Mouse (Mus musculus) heart, embryonic 12.5 days (tissue): ENCODE data around the gene Traf5. TPM values are rescaled to one million over a fixed set of nuclear protein-coding genes. Genes with fewer than 3 reads are reported as not detected.
A peak's percentile ranks its signal among the peaks of the same experiment; 100 is the strongest.

ENCODE experiments used
- ATAC-seq: fragments of 200-750 bp; cut with Nextera tagmentation; 2 replicates; pipeline ENCODE4 v1.8.0; 2017; ENCODE audit warnings: moderate TSS enrichment, moderate library complexity; ENCODE audit not compliant: insufficient number of reproducible peaks, low FRiP score
- H3K27ac ChIP-seq: fragments of 300-500 bp; sonication (generic); 2 replicates; pipeline ENCODE4 v1.5.1; 2016; ENCODE audit warnings: mild to moderate bottlenecking, moderate library complexity; ENCODE audit not compliant: poor library complexity, severe bottlenecking
- H3K27me3 ChIP-seq: fragments of 300-500 bp; sonication (generic); replicated peaks from 2 replicates; pipeline ENCODE4 v1.6.1; 2016; ENCODE audit warnings: mild to moderate bottlenecking, moderate library complexity
- H3K36me3 ChIP-seq: fragments of 300-500 bp; sonication (generic); 2 replicates; pipeline ENCODE4 v1.6.1; 2016; ENCODE audit warnings: mild to moderate bottlenecking, moderate library complexity
- H3K4me1 ChIP-seq: fragments of 300-500 bp; sonication (generic); replicated peaks from 2 replicates; pipeline ENCODE4 v1.6.1; 2016; ENCODE audit warnings: mild to moderate bottlenecking
- H3K4me2 ChIP-seq: fragments of 300-500 bp; sonication (generic); 2 replicates; pipeline ENCODE4 v1.6.1; 2016; ENCODE audit warnings: mild to moderate bottlenecking, moderate library complexity
- H3K4me3 ChIP-seq: fragments of 300-500 bp; sonication (generic); 2 replicates; pipeline ENCODE4 v1.5.1; 2016; ENCODE audit warnings: mild to moderate bottlenecking
- H3K9ac ChIP-seq: fragments of 300-500 bp; sonication (generic); 2 replicates; pipeline ENCODE4 v1.6.1; 2016; ENCODE audit warnings: mild to moderate bottlenecking, moderate library complexity
- H3K9me3 ChIP-seq: fragments of 300-500 bp; sonication (generic); replicated peaks from 2 replicates; pipeline ENCODE4 v1.6.1; 2016; ENCODE audit warnings: mild to moderate bottlenecking, moderate library complexity
- WGBS: fragments of 180-500 bp; shearing (Covaris S2); methylation state at CpG from one replicate; pipeline ENCODE4 v1.1.7; 2016; 5-methylcytosine and 5-hydroxymethylcytosine counted together
- polyA plus RNA-seq: library from polyadenylated mRNA; unstranded; fragments of >200 nt; fragmentation: Nextera tagmentation; extraction: Ambion mirVana; gene quantifications from 2 replicates; pipeline ENCODE4 v1.2.1, GENCODE M21; 2016

The Traf5 gene
- polyA plus RNA-seq, 1 experiment from 2014 or later, result 10.8 TPM

GRCm38 (mm10) chr1:191992040-191992780 is 100.1 kb downstream of the Traf5 start:
- peaks cover 7% of the 10 kb centered on the region for H3K36me3 ChIP-seq
- ATAC-seq, result no peak
- no peak overlapping the region for H3K4me3 ChIP-seq
- peaks cover 24% of the 10 kb centered on the region for H3K4me1 ChIP-seq
- no peaks in the 10 kb centered on the region for H3K27me3 ChIP-seq
- 50% methylated on average over 7 of the region's 7 CpGs for WGBS
- H3K9ac ChIP-seq, result peak overlapping the region; percentile 31; the same call in 1 of the 2 replicates
- H3K4me2 ChIP-seq, result no peak overlapping the region
- peak overlapping the region; percentile 44; the same call in 1 of the 2 replicates for H3K27ac ChIP-seq
- H3K9me3 ChIP-seq, result peaks cover 5% of the 10 kb centered on the region; the same call in 1 of the 2 replicates

- peak; percentile 91 for ATAC-seq
- 0% methylated on average over 22 of the region's 22 CpGs for WGBS
- peaks cover 24% of the 10 kb centered on the region for H3K4me1 ChIP-seq
- peaks cover 12% of the 10 kb centered on the region; the same call in 1 of the 2 replicates for H3K27me3 ChIP-seq
- no peaks in the 10 kb centered on the region for H3K9me3 ChIP-seq
- peak overlapping the region; percentile 74 for H3K4me2 ChIP-seq
- no peaks in the 10 kb centered on the region for H3K36me3 ChIP-seq
- H3K9ac ChIP-seq, result peak overlapping the region; percentile 78
- H3K27ac ChIP-seq, result peak overlapping the region; percentile 86
- H3K4me3 ChIP-seq, result peak overlapping the region; percentile 69
Measured at GRCm38 (mm10) chr1:191989994-191990393, 102.4 kb downstream of the Traf5 start.

GRCm38 (mm10) chr1:191989060-191989459 is 103.3 kb downstream of the Traf5 start:
- Histone ChIP-seq H3K27me3 (peaks cover 19% of the 10 kb centered on the region), H3K4me2 (peak overlapping the region; percentile 74), H3K9me3 (no peaks in the 10 kb centered on the region), H3K4me3 (no peak overlapping the region), H3K4me1 (peaks cover 19% of the 10 kb centered on the region), H3K9ac (no peak overlapping the region), H3K36me3 (no peaks in the 10 kb centered on the region), H3K27ac (no peak overlapping the region)
- WGBS, result 54% methylated on average over 5 of the region's 5 CpGs
- ATAC-seq, result no peak

- Histone ChIP-seq H3K4me1 (peaks cover 19% of the 10 kb centered on the region), H3K27me3 (peaks cover 19% of the 10 kb centered on the region), H3K27ac (no peak overlapping the region), H3K4me2 (peak overlapping the region; percentile 74; the same call in 1 of the 2 replicates), H3K4me3 (no peak overlapping the region), H3K9ac (no peak overlapping the region), H3K9me3 (no peaks in the 10 kb centered on the region), H3K36me3 (no peaks in the 10 kb centered on the region)
- ATAC-seq, result no peak
- WGBS, result 58% methylated on average over 3 of the region's 3 CpGs
Measured at GRCm38 (mm10) chr1:191988646-191989045, 103.7 kb downstream of the Traf5 start.

- no peaks in the 10 kb centered on the region for H3K9me3 ChIP-seq
- no peak overlapping the region for H3K4me3 ChIP-seq
- no peak overlapping the region for H3K9ac ChIP-seq
- H3K4me1 ChIP-seq, result peaks cover 16% of the 10 kb centered on the region
- no peaks in the 10 kb centered on the region for H3K36me3 ChIP-seq
- no peak overlapping the region for H3K27ac ChIP-seq
- 50% methylated on average over 5 of the region's 5 CpGs for WGBS
- no peak overlapping the region for H3K4me2 ChIP-seq
- no peak for ATAC-seq
- peaks cover 19% of the 10 kb centered on the region for H3K27me3 ChIP-seq
Measured at GRCm38 (mm10) chr1:191987481-191987769, 104.9 kb downstream of the Traf5 start.

GRCm38 (mm10) chr1:191986674-191987480 is 105.5 kb downstream of the Traf5 start:
- ATAC-seq, result no peak
- peaks cover 16% of the 10 kb centered on the region for H3K4me1 ChIP-seq
- peaks cover 19% of the 10 kb centered on the region for H3K27me3 ChIP-seq
- H3K4me3 ChIP-seq, result no peak overlapping the region
- H3K9ac ChIP-seq, result no peak overlapping the region
- H3K4me2 ChIP-seq, result no peak overlapping the region
- H3K36me3 ChIP-seq, result no peaks in the 10 kb centered on the region
- 66% methylated on average over 8 of the region's 8 CpGs for WGBS
- no peaks in the 10 kb centered on the region for H3K9me3 ChIP-seq
- no peak overlapping the region for H3K27ac ChIP-seq

GRCm38 (mm10) chr1:191981426-191982102 is 110.8 kb downstream of the Traf5 start:
- peaks cover 21% of the 10 kb centered on the region for H3K27me3 ChIP-seq
- no peaks in the 10 kb centered on the region for H3K9me3 ChIP-seq
- no peak overlapping the region; the same call in 1 of the 2 replicates for H3K9ac ChIP-seq
- H3K27ac ChIP-seq, result peak overlapping the region; percentile 86
- peaks cover 49% of the 10 kb centered on the region for H3K4me1 ChIP-seq
- no peak overlapping the region for H3K4me3 ChIP-seq
- WGBS, result 9% methylated on average over 6 of the region's 6 CpGs
- peak overlapping the region; percentile 40 for H3K4me2 ChIP-seq
- no peaks in the 10 kb centered on the region for H3K36me3 ChIP-seq
- peak; percentile 84 for ATAC-seq

GRCm38 (mm10) chr1:191977187-191977586 is 115.2 kb downstream of the Traf5 start, which contains the start of gene Rd3:
Gene Rd3 (plus strand): TSS chr1:191977370.
- Histone ChIP-seq H3K4me2 (no peak within 1 kb of the TSS), H3K27me3 (peaks cover 19% of the 10 kb centered on the region), H3K36me3 (no peaks in the 10 kb centered on the region), H3K9me3 (no peaks in the 10 kb centered on the region), H3K27ac (no peak within 1 kb of the TSS), H3K4me1 (peaks cover 45% of the 10 kb centered on the region), H3K4me3 (no peak within 1 kb of the TSS), H3K9ac (no peak within 1 kb of the TSS)
- WGBS, result 53% methylated on average over 5 of the region's 5 CpGs
- ATAC-seq, result no peak

- 65% methylated on average over 13 of the region's 13 CpGs for WGBS
- H3K4me3 ChIP-seq, result no peak overlapping the region
- H3K4me1 ChIP-seq, result peaks cover 21% of the 10 kb centered on the region
- H3K9me3 ChIP-seq, result no peaks in the 10 kb centered on the region
- peaks cover 19% of the 10 kb centered on the region for H3K27me3 ChIP-seq
- H3K4me2 ChIP-seq, result no peak overlapping the region
- no peak for ATAC-seq
- no peaks in the 10 kb centered on the region for H3K36me3 ChIP-seq
- H3K27ac ChIP-seq, result no peak overlapping the region
- H3K9ac ChIP-seq, result no peak overlapping the region
Measured at GRCm38 (mm10) chr1:191974509-191975405, 117.6 kb downstream of the Traf5 start.

GRCm38 (mm10) chr1:191969939-191970338 is 122.4 kb downstream of the Traf5 start:
- no peak for ATAC-seq
- WGBS, result 64% methylated on average over 5 of the region's 5 CpGs
- Histone ChIP-seq H3K9me3 (no peaks in the 10 kb centered on the region), H3K4me3 (no peak overlapping the region), H3K27ac (no peak overlapping the region), H3K4me1 (no peaks in the 10 kb centered on the region), H3K9ac (no peak overlapping the region), H3K36me3 (no peaks in the 10 kb centered on the region), H3K27me3 (peaks cover 3% of the 10 kb centered on the region; the same call in 1 of the 2 replicates), H3K4me2 (no peak overlapping the region)
